Mouse (Mus musculus) spleen, adult 2 months (tissue): Measurements from ENCODE around the gene Arrb1. TPM values are rescaled to one million over a fixed set of nuclear protein-coding genes. Genes with fewer than 3 reads are reported as not detected.

Experiments used
- DNase-seq, 2 experiments: peaks; one replicate each; pipeline versions ENCODE4 v3.0.0 to v3.0.0-alpha.2; 2012 to 2021; ENCODE audit warnings: low spot score in 2 of 2, low read depth in 1 of 2
- H3K27ac ChIP-seq: fragments of 200-500 bp; 2 replicates; pipeline ENCODE4 v1.5.1; 2012; ENCODE audit warnings: low read length, inconsistent platforms; ENCODE audit not compliant: insufficient read depth
- H3K27me3 ChIP-seq: fragments of 200-500 bp; 2 replicates; pipeline ENCODE4 v1.6.1; 2012; ENCODE audit warnings: mild to moderate bottlenecking, moderate library complexity, low read length, inconsistent platforms; ENCODE audit not compliant: control insufficient read depth, insufficient read depth
- H3K36me3 ChIP-seq: fragments of 200-500 bp; 2 replicates; pipeline ENCODE4 v1.6.1; 2012; ENCODE audit warnings: mild to moderate bottlenecking, low read length, inconsistent platforms; ENCODE audit not compliant: control insufficient read depth, insufficient read depth
- H3K4me1 ChIP-seq: fragments of 200-500 bp; 2 replicates; pipeline ENCODE4 v1.6.1; 2011; ENCODE audit warnings: inconsistent platforms; ENCODE audit not compliant: control insufficient read depth, insufficient read depth, insufficient read length
- H3K4me3 ChIP-seq: fragments of 200-500 bp; 2 replicates; pipeline ENCODE4 v1.5.1; 2011; ENCODE audit warnings: mild to moderate bottlenecking, inconsistent platforms; ENCODE audit not compliant: insufficient read depth, insufficient read length; ENCODE audit errors: extremely low read depth
- CTCF ChIP-seq: fragments of 200-500 bp; IDR thresholded peaks from 2 replicates; pipeline ENCODE4 v1.5.1; 2011; ENCODE audit warnings: mild to moderate bottlenecking, inconsistent platforms; ENCODE audit not compliant: insufficient read depth, insufficient read length, insufficient replicate concordance; ENCODE audit errors: extremely low read depth
- POLR2A ChIP-seq: fragments of 200-500 bp; IDR thresholded peaks from 2 replicates; pipeline ENCODE4 v1.6.1; 2011; ENCODE audit warnings: low read depth, low read length, inconsistent platforms
- WGBS: fragments of 180-500 bp; shearing (Covaris S2); methylation state at CpG from one replicate; pipeline ENCODE4 v1.1.7; 2018; 5-methylcytosine and 5-hydroxymethylcytosine counted together
- polyA plus RNA-seq: library from polyadenylated mRNA; depleted of rRNA; stranded (reverse); fragments of >200 nt; gene quantifications from 2 replicates; pipeline ENCODE4 v1.2.3, GENCODE M21; 2012; rRNA removed

The Arrb1 gene
- polyA plus RNA-seq, 1 experiment: 64.6 TPM

- Histone ChIP-seq H3K27me3 (no peaks in the 10 kb centered on the region; the same call in 1 of the 2 replicates), H3K27ac (no peak overlapping the region), H3K4me1 (no peaks in the 10 kb centered on the region), H3K36me3 (no peaks in the 10 kb centered on the region), H3K4me3 (no peak overlapping the region)
- TF ChIP-seq CTCF (no peak), POLR2A (no peak)
- 53% methylated on average over 3 of the region's 3 CpGs for WGBS
- DNase-seq: no peak
Observed at GRCm38 (mm10) chr7:99642078-99642477, 106.8 kb downstream of the Arrb1 start.

DNA sequence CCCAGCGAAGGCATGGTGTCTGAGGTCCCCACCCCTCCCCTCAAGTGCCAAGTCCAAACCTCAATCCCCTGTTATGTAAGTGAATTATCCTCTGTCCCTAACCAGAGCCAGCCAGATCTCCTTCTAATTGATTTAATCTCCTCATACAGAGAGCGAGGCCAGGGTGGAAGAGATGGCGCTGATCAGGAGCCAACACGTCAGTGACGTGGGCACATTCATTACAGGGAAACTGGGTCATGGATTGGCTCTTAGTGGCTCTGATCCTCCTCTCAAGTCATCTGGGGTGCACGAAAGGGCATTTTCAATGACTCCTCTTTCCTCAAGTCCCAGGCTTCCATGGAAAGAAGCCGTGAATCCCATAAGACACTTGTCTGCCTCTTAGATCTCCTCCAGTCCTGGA, 109.4 kb downstream of the Arrb1 start:
- Histone ChIP-seq H3K27ac (no peak overlapping the region), H3K4me3 (no peak overlapping the region), H3K4me1 (no peaks in the 10 kb centered on the region), H3K27me3 (no peaks in the 10 kb centered on the region; the same call in 1 of the 2 replicates), H3K36me3 (no peaks in the 10 kb centered on the region)
- DNase-seq: no peak
- TF ChIP-seq POLR2A: no peak
- TF ChIP-seq CTCF: no peak
- WGBS: 81% methylated on average over 7 of the region's 7 CpGs

GRCm38 (mm10) chr7:99648623-99649022, 113.4 kb downstream of the Arrb1 start:
- Histone ChIP-seq H3K27me3 (no peaks in the 10 kb centered on the region), H3K4me3 (no peak overlapping the region), H3K27ac (no peak overlapping the region), H3K4me1 (no peaks in the 10 kb centered on the region), H3K36me3 (no peaks in the 10 kb centered on the region)
- no peak for TF ChIP-seq POLR2A
- no peak for TF ChIP-seq CTCF
- DNase-seq: no peak
- 7% methylated on average over 6 of the region's 6 CpGs for WGBS

DNA sequence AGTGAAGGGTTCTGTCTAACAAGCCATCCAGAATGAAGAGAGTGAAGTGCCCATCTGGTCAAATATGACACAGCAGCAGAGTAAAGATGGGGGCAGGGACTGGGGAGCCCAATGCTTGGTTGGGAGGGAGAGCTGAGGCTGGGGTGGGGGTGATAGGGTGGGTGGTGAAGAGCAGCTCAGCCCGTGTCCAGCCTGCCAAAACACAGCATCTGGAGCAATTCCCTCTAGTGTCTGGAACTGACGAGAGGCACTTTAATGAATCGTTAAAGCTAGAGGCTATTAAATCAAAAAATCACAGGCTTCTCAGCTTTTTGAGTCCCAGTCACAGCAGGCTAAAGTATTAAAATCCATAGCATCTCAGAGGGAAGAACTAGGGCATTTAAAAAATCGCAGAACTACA, 114.3 kb downstream of the Arrb1 start:
- H3K27me3 ChIP-seq: no peaks in the 10 kb centered on the region
- H3K27ac ChIP-seq: no peak overlapping the region
- no peaks in the 10 kb centered on the region for H3K4me1 ChIP-seq
- no peak for DNase-seq
- no peak overlapping the region for H3K4me3 ChIP-seq
- TF ChIP-seq CTCF (no peak), POLR2A (no peak)
- no peaks in the 10 kb centered on the region for H3K36me3 ChIP-seq
- 68% methylated on average over 4 of the region's 4 CpGs for WGBS

GRCm38 (mm10) chr7:99654244-99654643, 119.0 kb downstream of the Arrb1 start:
- no peak overlapping the region for H3K27ac ChIP-seq
- peaks cover 3% of the 10 kb centered on the region; the same call in 1 of the 2 replicates for H3K27me3 ChIP-seq
- no peak for TF ChIP-seq POLR2A
- no peak for TF ChIP-seq CTCF
- no peak overlapping the region for H3K4me3 ChIP-seq
- DNase-seq: no peak
- H3K4me1 ChIP-seq: no peaks in the 10 kb centered on the region
- 77% methylated on average over 11 of the region's 11 CpGs for WGBS
- H3K36me3 ChIP-seq: no peaks in the 10 kb centered on the region

Other genes starting within 250 kb of the Arrb1 start
- 69.3 and 84.2 TPM in 2 replicates for gene Serpinh1, start 182.2 kb upstream of the Arrb1 start, polyA plus RNA-seq
- gene Gdpd5, start 154.1 kb upstream of the Arrb1 start, polyA plus RNA-seq: 12.0 and 14.8 TPM in 2 replicates
- gene Klhl35, start 69.5 kb upstream of the Arrb1 start, polyA plus RNA-seq: 1.3 and 2.6 TPM in 2 replicates
- gene Rps3, start 51.7 kb upstream of the Arrb1 start, polyA plus RNA-seq: 324 and 363 TPM in 2 replicates
- gene Tpbgl, start 91.6 kb downstream of the Arrb1 start, polyA plus RNA-seq: 5.5 and 9.1 TPM in 2 replicates
- gene Slco2b1, start 175.9 kb downstream of the Arrb1 start, polyA plus RNA-seq: 39.1 and 45.7 TPM in 2 replicates
- 0.15 TPM in 1 of 2 replicates, not detected in the other for gene Olfr520, start 194.8 kb downstream of the Arrb1 start, polyA plus RNA-seq
- not detected in 2 replicates for gene Olfr521, start 228.0 kb downstream of the Arrb1 start, polyA plus RNA-seq